Mouse (Mus musculus) spleen, adult 12 weeks (tissue): ENCODE measurements around the gene Gm10719.
"Not testable (repeated sequence)": the region's sequence is repeated elsewhere in the genome, so short reads cannot be mapped to it uniquely, and the experiment has no call there.

Experiments used
- DNase-seq: peaks from one replicate; pipeline ENCODE4 v3.0.0; 2022; ENCODE audit warnings: low spot score

The Gm10719 gene

DNA sequence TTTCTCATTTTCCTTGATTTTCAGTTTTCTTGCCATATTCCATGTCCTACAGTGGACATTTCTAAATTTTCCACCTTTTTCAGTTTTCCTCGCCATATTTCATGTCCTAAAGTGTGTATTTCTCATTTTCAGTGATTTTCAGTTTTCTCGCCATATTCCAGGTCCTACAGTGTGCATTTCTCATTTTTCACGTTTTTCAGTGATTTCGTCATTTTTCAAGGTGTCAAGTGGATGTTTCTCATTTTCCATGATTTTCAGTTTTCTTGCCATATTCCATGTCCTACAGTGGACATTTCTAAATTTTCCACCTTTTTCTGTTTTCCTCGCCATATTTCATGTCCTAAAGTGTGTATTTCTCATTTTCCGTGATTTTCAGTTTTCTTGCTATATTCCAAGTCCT, 8.4 kb downstream of the Gm10719 start:
- DNase-seq = peak; percentile 80

DNA sequence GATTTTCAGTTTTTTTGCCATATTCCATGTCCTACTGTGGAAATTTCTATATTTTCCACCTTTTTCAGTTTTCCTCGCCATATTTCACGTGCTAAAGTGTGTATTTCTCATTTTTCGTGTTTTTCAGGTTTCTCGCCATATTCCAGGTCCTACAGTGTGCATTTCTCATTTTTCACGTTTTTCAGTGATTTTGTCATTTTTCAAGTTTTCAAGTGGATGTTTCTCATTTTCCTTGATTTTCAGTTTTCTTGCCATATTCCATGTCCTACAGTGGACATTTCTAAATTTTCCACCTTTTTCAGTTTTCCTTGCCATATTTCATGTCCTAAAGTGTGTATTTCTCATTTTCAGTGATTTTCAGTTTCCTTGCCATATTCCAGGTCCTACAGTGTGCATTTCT, 8.9 kb downstream of the Gm10719 start:
- not testable (repeated sequence) for DNase-seq

DNA sequence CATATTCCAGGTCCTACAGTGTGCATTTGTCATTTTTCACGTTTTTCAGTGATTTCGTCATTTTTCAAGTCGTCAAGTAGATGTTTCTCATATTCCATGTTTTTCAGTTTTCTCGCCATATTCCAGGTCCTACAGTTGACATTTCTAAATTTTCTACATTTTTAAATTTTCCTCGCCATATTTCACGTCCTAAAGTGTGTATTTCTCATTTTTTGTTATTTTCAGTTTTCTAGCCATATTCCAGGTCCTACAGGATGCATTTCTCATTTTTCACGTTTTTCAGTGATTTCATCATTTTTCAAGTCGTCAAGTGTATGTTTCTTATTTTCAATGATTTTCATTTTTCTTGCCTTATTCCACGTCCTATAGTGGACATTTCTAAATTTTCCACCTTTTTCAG, 9.5 kb downstream of the Gm10719 start:
- DNase-seq = not testable (repeated sequence)

DNA sequence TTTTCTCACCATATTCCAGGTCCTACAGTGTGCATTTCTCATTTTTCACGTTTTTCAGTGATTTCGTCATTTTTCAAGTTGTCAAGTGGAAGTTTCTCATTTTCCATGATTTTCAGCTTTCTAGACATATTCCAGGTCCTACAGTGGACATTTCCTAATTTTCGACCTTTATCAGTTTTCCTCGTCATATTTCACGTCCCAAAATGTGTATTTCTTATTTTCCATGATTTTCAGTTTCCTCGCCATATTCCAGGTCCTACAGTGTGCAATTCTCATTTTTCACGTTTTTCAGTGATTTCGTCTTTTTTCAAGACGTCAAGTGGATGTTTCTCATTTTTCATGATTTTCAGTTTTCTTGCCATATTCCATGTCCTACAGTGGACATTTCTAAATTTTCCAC, 10.0 kb downstream of the Gm10719 start:
- not testable (repeated sequence) for DNase-seq

- DNase-seq = peak; percentile 86
These were observed 12.2 kb downstream of the Gm10719 start for GRCm38 (mm10) chr9:3029276-3030000.

DNA sequence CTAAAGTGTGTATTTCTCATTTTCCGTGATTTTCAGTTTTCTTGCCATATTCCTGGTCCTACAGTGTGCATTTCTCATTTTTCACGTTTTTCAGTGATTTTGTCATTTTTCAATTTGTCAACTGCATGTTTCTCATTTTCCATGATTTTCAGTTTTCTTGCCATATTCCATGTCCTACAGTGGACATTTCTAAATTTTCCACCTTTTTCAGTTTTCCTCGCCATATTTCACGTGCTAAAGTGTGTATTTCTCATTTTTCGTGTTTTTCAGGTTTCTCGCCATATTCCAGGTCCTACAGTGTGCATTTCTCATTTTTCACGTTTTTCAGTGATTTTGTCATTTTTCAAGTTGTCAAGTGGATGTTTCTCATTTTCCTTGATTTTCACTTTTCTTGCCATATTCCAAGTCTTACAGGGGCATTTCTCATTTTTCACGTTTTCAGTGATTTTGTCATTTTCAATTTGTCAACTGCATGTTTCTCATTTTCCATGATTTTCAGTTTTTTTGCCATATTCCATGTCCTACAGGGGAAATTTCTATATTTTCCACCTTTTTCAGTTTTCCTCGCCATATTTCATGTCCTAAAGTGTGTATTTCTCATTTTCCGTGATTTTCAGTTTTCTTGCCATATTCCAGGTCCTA, 13.6 kb downstream of the Gm10719 start:
- DNase-seq = not testable (repeated sequence)

DNA sequence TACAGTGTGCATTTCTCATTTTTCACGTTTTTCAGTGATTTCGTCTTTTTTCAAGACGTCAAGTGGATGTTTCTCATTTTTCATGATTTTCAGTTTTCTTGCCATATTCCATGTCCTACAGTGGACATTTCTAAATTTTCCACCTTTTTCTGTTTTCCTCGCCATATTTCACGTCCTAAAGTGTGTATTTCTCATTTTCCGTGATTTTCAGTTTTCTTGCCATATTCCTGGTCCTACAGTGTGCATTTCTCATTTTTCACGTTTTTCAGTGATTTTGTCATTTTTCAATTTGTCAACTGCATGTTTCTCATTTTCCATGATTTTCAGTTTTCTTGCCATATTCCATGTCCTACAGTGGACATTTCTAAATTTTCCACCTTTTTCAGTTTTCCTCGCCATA, 17.1 kb downstream of the Gm10719 start, which contains the start of gene Gm17535:
Gene Gm17535, plus strand, starts transcription at position 301 of the 400 bp plus-strand sequence.
- DNase-seq = not testable (repeated sequence)

GRCm38 (mm10) chr9:3036577-3036976, 19.4 kb downstream of the Gm10719 start, which contains the start of gene Gm10715:
TSS of gene Gm10715 (plus strand) at chr9:3036877.
- DNase-seq = not testable (repeated sequence)

GRCm38 (mm10) chr9:3038161-3038560, 21.0 kb downstream of the Gm10719 start:
- DNase-seq = not testable (repeated sequence)
